Mouse (Mus musculus): Measurements from ENCODE around the gene Slc38a9.

The Slc38a9 gene

GRCm38 (mm10) chr13:112763531-112764091 lies 103.1 kb downstream of the Slc38a9 start:
- in situ Hi-C loops (cut with MboI, MseI): loop anchor here (10.0 kb wide), 1 partner anchor 219 kb away; no protein-coding TSS in a partner anchor

- in situ Hi-C loops (cut with MboI, MseI): loop anchor here (10.0 kb wide), 1 partner anchor 220 kb away; no protein-coding TSS in a partner anchor
Measured at GRCm38 (mm10) chr13:112764556-112764955, 104.0 kb downstream of the Slc38a9 start.

GRCm38 (mm10) chr13:112765654-112766053 lies 105.1 kb downstream of the Slc38a9 start:
- in situ Hi-C loops (cut with MboI, MseI): loop anchor here (10.0 kb wide), 1 partner anchor 221 kb away; no protein-coding TSS in a partner anchor

GRCm38 (mm10) chr13:112770528-112771328 lies 110.2 kb downstream of the Slc38a9 start:
- in situ Hi-C loops (cut with MboI, MseI): no loop called here

- in situ Hi-C loops (cut with MboI, MseI): no loop called here
Measured at GRCm38 (mm10) chr13:112771447-112772208, 111.1 kb downstream of the Slc38a9 start.

- in situ Hi-C loops (cut with MboI, MseI): no loop called here
Measured at GRCm38 (mm10) chr13:112772252-112772651, 111.7 kb downstream of the Slc38a9 start.

- in situ Hi-C loops (cut with MboI, MseI): no loop called here
Measured at GRCm38 (mm10) chr13:112772861-112773260, 112.3 kb downstream of the Slc38a9 start.

- in situ Hi-C loops (cut with MboI, MseI): no loop called here
Measured at GRCm38 (mm10) chr13:112773991-112774675, 113.6 kb downstream of the Slc38a9 start.

GRCm38 (mm10) chr13:112775856-112776255 lies 115.3 kb downstream of the Slc38a9 start:
- in situ Hi-C loops (cut with MboI, MseI): no loop called here

GRCm38 (mm10) chr13:112778407-112778806 lies 117.9 kb downstream of the Slc38a9 start:
- in situ Hi-C loops (cut with MboI, MseI): no loop called here

GRCm38 (mm10) chr13:112785305-112785704 lies 124.8 kb downstream of the Slc38a9 start:
- in situ Hi-C loops (cut with MboI, MseI): no loop called here

GRCm38 (mm10) chr13:112786142-112786541 lies 125.6 kb downstream of the Slc38a9 start:
- in situ Hi-C loops (cut with MboI, MseI): no loop called here

GRCm38 (mm10) chr13:112786942-112787533 lies 126.5 kb downstream of the Slc38a9 start:
- in situ Hi-C loops (cut with MboI, MseI): no loop called here
